Mouse (Mus musculus): ENCODE results near the gene Ebi3. TPM values are rescaled to one million over a fixed set of nuclear protein-coding genes. Genes with fewer than 3 reads are reported as not detected.

Gene Ebi3
- polyA plus RNA-seq (2012), result 0.12 and 0.22 TPM in 2 replicates

- no peak for TF ChIP-seq GATA1 (IDR thresholded peaks at IDR 0.05; ENCODE audit: low read length)
Measured at GRCm38 (mm10) chr17:55952447-55953027, at the start of gene Ebi3. Gene Ebi3 (plus strand): TSS chr17:55952640.

DNA sequence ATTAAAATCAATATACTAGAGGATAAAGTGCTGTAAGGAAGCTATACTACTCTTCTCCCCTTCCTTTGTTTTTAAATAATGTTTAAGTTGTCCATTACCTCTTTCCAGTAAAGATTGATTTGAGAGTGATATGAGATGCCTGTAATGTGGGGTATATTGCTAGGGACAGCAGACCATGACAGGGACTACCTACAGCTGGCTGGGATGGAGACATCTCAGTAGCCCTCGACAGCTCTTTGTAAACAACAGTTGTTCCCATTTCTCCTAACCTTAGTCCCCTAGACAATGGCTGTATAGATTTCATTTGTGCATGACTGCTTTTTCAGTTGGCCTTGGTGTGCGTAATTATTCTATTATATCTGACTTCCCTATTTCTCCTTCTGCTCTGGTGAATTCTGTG lies 49.4 kb upstream of the Ebi3 start:
- no peak for TF ChIP-seq GATA1 (IDR thresholded peaks at IDR 0.05; ENCODE audit: low read length)

DNA sequence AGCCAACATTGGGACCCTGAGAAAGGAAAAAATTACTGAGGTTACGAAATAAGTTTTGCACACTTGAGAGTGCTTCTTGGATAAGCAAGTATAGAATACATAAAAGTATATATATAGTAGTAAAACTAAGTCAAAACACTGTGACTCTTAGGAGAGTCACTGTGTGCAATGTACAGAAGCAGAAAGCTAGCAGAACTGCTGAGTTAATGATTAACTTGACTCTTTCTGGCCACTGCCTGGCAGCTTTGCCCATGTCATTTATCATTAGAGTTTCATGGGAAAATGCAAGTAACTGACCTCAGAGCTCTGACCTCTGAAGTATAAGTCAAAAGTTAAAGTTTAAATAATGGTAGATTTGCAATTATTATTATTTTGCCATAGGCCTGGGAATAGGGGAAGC lies 48.8 kb upstream of the Ebi3 start:
- TF ChIP-seq GATA1 (IDR thresholded peaks at IDR 0.05; ENCODE audit: low read length), result no peak

GRCm38 (mm10) chr17:55904131-55904530 lies 48.3 kb upstream of the Ebi3 start:
- no peak for TF ChIP-seq GATA1 (IDR thresholded peaks at IDR 0.05; ENCODE audit: low read length)

GRCm38 (mm10) chr17:55906669-55907068 lies 45.8 kb upstream of the Ebi3 start:
- TF ChIP-seq GATA1 (IDR thresholded peaks at IDR 0.05; ENCODE audit: low read length), result no peak

GRCm38 (mm10) chr17:55931553-55932502 lies 20.6 kb upstream of the Ebi3 start:
- TF ChIP-seq GATA1 (IDR thresholded peaks at IDR 0.05; ENCODE audit: low read length), result no peak

DNA sequence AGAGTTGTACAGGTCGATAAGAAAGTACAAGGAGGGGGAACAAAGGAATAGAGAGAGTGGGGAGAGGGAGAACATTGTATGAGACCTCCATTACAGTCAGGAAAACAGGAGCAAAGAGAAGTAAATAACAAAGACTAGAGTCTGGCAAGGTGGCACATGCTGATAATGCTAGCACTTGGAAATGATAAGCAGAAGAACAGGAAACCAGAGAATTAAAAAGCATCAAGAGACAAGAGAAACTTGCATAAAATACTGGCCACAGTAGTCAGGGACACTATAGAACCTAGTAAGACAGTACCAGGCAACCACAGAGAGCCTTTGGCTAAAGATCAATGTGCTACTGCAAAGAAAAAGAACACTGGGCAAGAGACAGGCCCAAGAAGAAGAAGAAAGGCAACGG lies 19.8 kb upstream of the Ebi3 start:
- TF ChIP-seq GATA1 (IDR thresholded peaks at IDR 0.05; ENCODE audit: low read length), result no peak

DNA sequence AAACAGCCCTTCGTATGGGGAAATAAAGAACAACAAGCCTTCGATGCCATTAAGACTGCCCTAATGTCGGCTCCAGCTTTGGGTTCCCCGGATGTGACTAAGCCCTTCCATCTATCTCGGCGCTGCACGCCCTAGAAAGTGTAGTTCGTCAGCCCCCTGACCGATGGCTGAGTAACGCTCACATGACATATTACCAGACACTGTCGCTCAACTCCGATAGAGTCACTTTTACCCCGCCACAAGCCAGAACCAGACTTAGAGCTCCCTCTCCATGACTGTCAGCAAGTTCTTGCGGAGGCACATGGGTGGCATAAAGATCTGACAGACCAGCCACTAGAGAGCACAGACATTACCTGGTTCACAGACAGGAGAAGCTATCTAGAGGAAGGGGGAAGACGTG lies 19.2 kb upstream of the Ebi3 start:
- no peak for TF ChIP-seq GATA1 (IDR thresholded peaks at IDR 0.05; ENCODE audit: low read length)

DNA sequence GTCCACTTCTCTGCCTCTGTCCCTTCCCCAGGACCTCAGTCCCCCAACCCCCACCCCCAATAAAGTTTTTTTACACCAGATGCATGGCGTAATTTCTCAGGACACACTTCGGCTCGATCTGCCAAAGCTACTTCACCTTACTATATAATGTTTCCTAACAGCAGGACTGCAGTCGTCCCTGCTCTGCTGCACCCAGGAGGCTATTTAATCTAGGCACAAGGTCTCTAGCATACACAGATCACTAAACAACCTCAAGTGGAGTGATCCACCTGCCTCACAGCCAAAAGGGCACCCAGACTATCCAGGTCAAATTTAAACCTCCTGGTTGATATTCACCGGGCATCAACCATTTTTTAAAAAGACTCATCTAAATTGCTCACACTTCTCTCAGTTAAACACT lies 6.7 kb upstream of the Ebi3 start:
- no peak for TF ChIP-seq GATA1 (IDR thresholded peaks at IDR 0.05; ENCODE audit: low read length)

DNA sequence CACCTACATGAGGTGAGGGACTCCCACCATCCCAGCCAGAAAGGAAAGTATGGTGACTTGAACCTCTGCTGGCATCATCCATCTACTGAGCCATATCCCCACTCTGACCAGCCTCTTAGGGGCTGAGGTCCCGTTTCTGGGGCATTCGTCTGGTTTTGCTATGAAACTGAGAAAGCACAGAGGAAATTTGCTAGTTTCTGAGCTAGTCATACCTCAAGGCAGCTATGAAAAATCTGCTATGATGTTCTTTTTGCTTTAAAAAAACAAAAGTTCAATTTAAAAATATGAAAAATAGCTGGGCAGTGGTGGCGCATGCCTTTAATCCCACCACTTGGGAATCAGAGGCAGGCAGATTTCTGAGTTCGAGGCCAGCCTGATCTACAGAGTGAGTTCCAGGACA lies 3.8 kb upstream of the Ebi3 start:
- no peak for TF ChIP-seq GATA1 (IDR thresholded peaks at IDR 0.05; ENCODE audit: low read length)

- TF ChIP-seq GATA1 (IDR thresholded peaks at IDR 0.05; ENCODE audit: low read length), result no peak
Measured at GRCm38 (mm10) chr17:55949400-55949799, 3.0 kb upstream of the Ebi3 start, which contains the start of gene Zfp119b. Gene Zfp119b (minus strand): TSS chr17:55949500.

GRCm38 (mm10) chr17:55950601-55951000 lies 1.8 kb upstream of the Ebi3 start:
- no peak for TF ChIP-seq GATA1 (IDR thresholded peaks at IDR 0.05; ENCODE audit: low read length)

DNA sequence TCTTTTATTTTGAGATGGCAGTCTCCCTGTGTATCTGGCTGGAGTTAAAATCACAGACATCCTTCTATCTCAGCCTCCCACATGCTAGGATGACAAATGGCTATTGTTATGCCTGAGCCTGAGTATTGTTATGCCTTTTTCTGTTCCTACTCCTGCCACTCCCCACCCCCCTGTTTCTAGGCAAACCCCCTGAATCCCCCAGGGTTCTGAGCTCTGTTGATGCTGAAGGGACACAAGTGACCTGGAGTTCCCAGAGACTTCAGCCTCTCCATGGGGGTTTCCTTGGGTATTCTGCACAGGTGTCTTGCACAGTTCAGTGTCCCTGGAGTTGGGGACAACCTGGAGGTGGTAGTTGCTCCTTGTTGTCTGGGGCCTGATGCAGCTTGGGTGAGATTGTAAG lies 399 bp upstream of the Ebi3 start:
- no peak for TF ChIP-seq GATA1 (IDR thresholded peaks at IDR 0.05; ENCODE audit: low read length)

- no peak for TF ChIP-seq GATA1 (IDR thresholded peaks at IDR 0.05; ENCODE audit: low read length)
Measured at GRCm38 (mm10) chr17:55953751-55954150, 1.3 kb downstream of the Ebi3 start.

DNA sequence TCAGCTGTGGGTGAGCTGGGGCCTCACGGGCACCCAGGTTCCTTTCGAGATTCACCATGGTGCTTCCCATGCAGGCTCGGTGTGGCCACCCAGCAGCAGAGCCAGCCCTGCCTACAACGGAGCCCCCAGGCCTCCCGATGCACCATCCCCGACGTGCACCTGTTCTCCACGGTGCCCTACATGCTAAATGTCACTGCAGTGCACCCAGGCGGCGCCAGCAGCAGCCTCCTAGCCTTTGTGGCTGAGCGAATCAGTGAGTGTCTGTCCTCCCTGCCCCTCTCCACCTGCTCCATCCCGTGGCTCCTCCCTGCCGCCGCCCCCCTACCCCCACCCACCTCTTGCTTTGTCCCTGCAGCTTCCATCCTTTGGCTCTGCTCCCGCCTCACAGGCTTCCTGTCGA lies 1.8 kb downstream of the Ebi3 start:
- no peak for TF ChIP-seq GATA1 (IDR thresholded peaks at IDR 0.05; ENCODE audit: low read length)

GRCm38 (mm10) chr17:55956129-55956528 lies 3.7 kb downstream of the Ebi3 start:
- no peak for TF ChIP-seq GATA1 (IDR thresholded peaks at IDR 0.05; ENCODE audit: low read length)

- no peak for TF ChIP-seq GATA1 (IDR thresholded peaks at IDR 0.05; ENCODE audit: low read length)
Measured at GRCm38 (mm10) chr17:55956591-55956990, 4.2 kb downstream of the Ebi3 start.

Data from G1E-ER4 (cell line).